Mouse (Mus musculus): ENCODE data around the gene Eif2ak1. TPM values are rescaled to one million over a fixed set of nuclear protein-coding genes. Genes with fewer than 3 reads are reported as not detected.

Eif2ak1 gene
- total and polyA plus RNA-seq, 2 experiments from 2014 or later, result 24.7 to 37.7 TPM

DNA sequence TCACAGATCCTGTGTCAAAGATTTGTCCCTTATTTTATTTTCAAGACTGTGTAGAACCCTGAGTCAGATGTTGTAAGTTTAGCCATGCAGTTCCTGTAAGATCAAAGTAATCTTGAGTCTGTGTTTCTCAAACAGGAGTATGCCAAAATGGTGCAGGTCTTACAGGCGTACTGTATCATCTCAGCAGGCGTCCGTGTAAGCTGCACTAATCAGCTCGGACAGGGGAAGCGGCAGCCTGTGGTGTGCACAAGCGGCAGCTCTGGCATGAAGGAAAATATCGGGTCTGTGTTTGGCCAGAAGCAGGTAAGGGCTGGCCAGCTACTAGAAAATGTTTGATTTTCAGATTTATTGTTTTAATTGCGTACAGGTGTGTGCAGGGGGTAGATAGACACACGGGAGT is 98.6 kb downstream of the Eif2ak1 start:
- no peak overlapping the region for H3K9ac ChIP-seq (replicated peaks; ENCODE audit: low read length)
- no peak for TF ChIP-seq CTCF (IDR thresholded peaks at IDR 0.05; ENCODE audit: low read depth)
- H3K27ac ChIP-seq, result no peak overlapping the region
- H3K27me3 ChIP-seq (ENCODE audit: insufficient read depth, low read length), result no peaks in the 10 kb centered on the region
- no peak for DNase-seq (ENCODE audit: low spot score)
- no peak overlapping the region for H3K4me3 ChIP-seq (ENCODE audit: low read length)
- ATAC-seq, result no peak
- H3K36me3 ChIP-seq (ENCODE audit: insufficient read depth, low read length), result peaks cover 25% of the 10 kb centered on the region
- H3K4me1 ChIP-seq (ENCODE audit: insufficient read depth, low read length), result no peaks in the 10 kb centered on the region
- 83% methylated on average over 9 of the region's 9 CpGs for WGBS
- H3K9me3 ChIP-seq (ENCODE audit: low read length), result no peaks in the 10 kb centered on the region
- no peak overlapping the region for H3K4me2 ChIP-seq (ENCODE audit: low read depth, low read length)

DNA sequence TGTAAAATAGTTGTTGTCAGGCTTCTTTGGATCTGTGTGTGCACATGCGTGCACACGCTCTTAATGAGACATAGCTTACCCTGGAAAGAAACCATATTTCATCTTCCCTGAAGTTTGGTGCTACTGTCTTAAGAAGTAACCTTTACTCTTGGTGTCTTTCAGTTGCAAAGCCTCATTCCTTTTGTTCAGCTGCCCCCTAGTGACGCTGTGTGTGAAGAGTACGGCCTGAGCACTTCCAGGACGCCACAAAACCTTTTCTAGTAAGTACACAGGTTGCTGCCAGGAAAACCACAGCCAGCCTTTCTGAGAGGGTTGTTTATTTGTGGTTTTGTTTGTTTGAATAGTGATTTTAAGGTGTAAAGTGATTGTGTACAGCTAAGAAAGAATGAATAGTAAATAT is 99.8 kb downstream of the Eif2ak1 start:
- Histone ChIP-seq H3K9me3 (ENCODE audit: low read length) (no peaks in the 10 kb centered on the region), H3K9ac (replicated peaks; ENCODE audit: low read length) (no peak overlapping the region), H3K36me3 (ENCODE audit: insufficient read depth, low read length) (peaks cover 30% of the 10 kb centered on the region), H3K27ac (no peak overlapping the region), H3K4me1 (ENCODE audit: insufficient read depth, low read length) (no peaks in the 10 kb centered on the region), H3K4me2 (ENCODE audit: low read depth, low read length) (no peak overlapping the region), H3K4me3 (ENCODE audit: low read length) (no peak overlapping the region), H3K27me3 (ENCODE audit: insufficient read depth, low read length) (no peaks in the 10 kb centered on the region)
- TF ChIP-seq CTCF (IDR thresholded peaks at IDR 0.05; ENCODE audit: low read depth), result peak; percentile 66
- ATAC-seq (no peak), DNase-seq (ENCODE audit: low spot score) (peak; percentile 58)
- 44% methylated on average over 5 of the region's 5 CpGs for WGBS

DNA sequence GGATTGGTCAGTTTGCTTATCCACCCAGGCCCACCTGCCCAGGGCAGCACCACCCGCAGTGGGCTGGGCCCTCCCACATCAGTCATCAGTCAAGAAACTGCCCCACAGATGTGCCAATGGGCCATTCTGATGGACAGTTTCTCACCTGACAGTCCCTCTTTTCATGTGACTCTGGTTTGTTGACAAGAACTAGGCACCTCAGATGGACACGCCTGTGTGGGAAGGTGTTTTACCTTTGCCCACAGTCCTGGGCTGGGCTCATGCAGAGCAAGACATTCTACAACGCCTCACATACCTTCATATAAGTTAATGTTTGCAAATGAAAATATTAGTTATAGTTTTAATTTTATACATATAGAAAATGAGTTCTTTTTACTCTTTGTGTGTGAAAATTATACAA is 100.5 kb downstream of the Eif2ak1 start:
- Histone ChIP-seq H3K4me2 (ENCODE audit: low read depth, low read length) (no peak overlapping the region), H3K36me3 (ENCODE audit: insufficient read depth, low read length) (peaks cover 33% of the 10 kb centered on the region), H3K9ac (replicated peaks; ENCODE audit: low read length) (no peak overlapping the region), H3K4me3 (ENCODE audit: low read length) (no peak overlapping the region), H3K9me3 (ENCODE audit: low read length) (no peaks in the 10 kb centered on the region), H3K4me1 (ENCODE audit: insufficient read depth, low read length) (no peaks in the 10 kb centered on the region), H3K27ac (no peak overlapping the region), H3K27me3 (ENCODE audit: insufficient read depth, low read length) (no peaks in the 10 kb centered on the region)
- 92% methylated on average over 3 of the region's 3 CpGs for WGBS
- no peak for TF ChIP-seq CTCF (IDR thresholded peaks at IDR 0.05; ENCODE audit: low read depth)
- DNase-seq (ENCODE audit: low spot score), result no peak
- no peak for ATAC-seq

DNA sequence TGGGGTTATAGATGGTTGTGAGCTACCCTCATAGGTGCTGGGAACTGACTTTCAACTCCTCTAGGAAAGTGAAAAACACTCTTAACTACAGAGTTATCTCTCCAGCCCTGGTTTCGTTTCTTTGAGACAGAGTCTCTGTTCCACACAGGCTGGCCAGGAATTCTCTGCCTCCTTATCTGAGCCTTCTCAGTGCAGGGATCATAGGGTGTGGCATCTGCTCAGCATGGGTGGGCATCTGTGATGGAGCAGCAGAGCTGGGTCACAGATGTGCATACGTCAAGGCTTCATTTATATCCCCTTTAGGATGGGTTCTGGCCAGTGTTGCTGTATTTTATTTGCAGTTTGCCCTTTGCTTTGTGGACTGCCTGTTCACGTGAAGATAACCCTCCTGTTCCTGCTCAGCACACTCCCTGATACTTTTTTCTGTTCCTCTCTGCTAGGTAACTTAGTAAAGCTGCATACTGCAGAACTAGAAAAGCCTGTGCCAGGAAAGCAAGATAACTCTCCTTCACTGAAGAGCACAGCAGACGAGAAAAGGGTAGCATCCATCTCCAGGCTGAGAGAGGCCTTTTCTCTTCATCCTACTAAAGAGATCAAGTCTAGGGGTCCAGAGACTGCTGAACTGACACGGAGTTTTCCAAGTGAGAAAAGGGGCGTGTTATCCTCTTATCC is 107.3 kb downstream of the Eif2ak1 start:
- no peak for ATAC-seq
- H3K4me3 ChIP-seq (ENCODE audit: low read length), result no peak overlapping the region
- TF ChIP-seq CTCF (IDR thresholded peaks at IDR 0.05; ENCODE audit: low read depth), result no peak
- H3K9me3 ChIP-seq (ENCODE audit: low read length), result no peaks in the 10 kb centered on the region
- H3K27ac ChIP-seq, result no peak overlapping the region
- WGBS, result 91% methylated on average over 6 of the region's 6 CpGs
- H3K36me3 ChIP-seq (ENCODE audit: insufficient read depth, low read length), result peaks cover 60% of the 10 kb centered on the region
- H3K9ac ChIP-seq (replicated peaks; ENCODE audit: low read length), result no peak overlapping the region
- no peak overlapping the region for H3K4me2 ChIP-seq (ENCODE audit: low read depth, low read length)
- no peak for DNase-seq (ENCODE audit: low spot score)
- no peaks in the 10 kb centered on the region for H3K4me1 ChIP-seq (ENCODE audit: insufficient read depth, low read length)
- H3K27me3 ChIP-seq (ENCODE audit: insufficient read depth, low read length), result no peaks in the 10 kb centered on the region

DNA sequence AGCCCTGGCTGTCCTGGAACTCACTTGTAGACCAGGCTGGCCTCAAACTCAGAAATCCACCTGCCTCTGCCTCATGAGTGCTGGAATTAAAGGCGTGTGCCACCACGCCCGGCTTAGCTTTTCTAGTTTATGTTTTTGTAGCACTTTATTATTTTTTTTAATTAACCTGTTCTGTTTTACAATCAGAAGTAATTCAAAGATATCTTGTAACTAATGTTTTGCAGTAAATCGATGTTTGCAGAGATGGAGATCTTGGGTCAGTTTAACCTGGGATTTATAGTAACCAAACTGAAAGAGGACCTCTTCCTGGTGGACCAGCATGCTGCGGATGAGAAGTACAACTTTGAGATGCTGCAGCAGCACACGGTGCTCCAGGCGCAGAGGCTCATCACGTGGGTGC is 110.3 kb downstream of the Eif2ak1 start, which contains the start of gene Gm42421:
TSS of gene Gm42421 (plus strand) at position 301 of the 400 bp plus-strand sequence.
- 96% methylated on average over 8 of the region's 8 CpGs for WGBS
- H3K9ac ChIP-seq (replicated peaks; ENCODE audit: low read length), result no peak within 1 kb of the TSS
- H3K9me3 ChIP-seq (ENCODE audit: low read length), result no peaks in the 10 kb centered on the region
- peaks cover 60% of the 10 kb centered on the region for H3K36me3 ChIP-seq (ENCODE audit: insufficient read depth, low read length)
- no peak within 1 kb of the TSS for H3K27ac ChIP-seq
- no peak for TF ChIP-seq CTCF (IDR thresholded peaks at IDR 0.05; ENCODE audit: low read depth)
- DNase-seq (ENCODE audit: low spot score), result no peak
- no peaks in the 10 kb centered on the region for H3K27me3 ChIP-seq (ENCODE audit: insufficient read depth, low read length)
- H3K4me2 ChIP-seq (ENCODE audit: low read depth, low read length), result no peak within 1 kb of the TSS
- ATAC-seq, result no peak
- H3K4me1 ChIP-seq (ENCODE audit: insufficient read depth, low read length), result no peaks in the 10 kb centered on the region
- no peak within 1 kb of the TSS for H3K4me3 ChIP-seq (ENCODE audit: low read length)

DNA sequence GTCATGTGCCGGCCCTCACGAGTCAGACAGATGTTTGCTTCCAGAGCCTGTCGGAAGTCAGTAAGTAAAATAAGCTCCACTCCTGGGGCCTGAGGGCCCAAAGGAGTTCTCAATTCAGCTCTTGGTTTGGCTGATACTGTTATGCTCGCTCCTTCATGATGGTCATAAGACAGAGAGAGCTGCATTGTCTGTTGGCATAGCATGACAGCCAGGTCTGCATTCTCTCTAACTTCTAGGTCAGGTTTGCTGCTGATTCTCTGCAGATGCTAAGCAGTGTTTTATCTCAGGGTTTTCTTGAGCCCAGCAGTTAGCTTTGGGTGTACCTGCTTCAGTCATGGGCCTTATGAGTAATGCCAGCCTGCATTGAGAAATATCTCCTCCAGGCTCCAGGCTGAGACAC is 111.7 kb downstream of the Eif2ak1 start:
- no peak for TF ChIP-seq CTCF (IDR thresholded peaks at IDR 0.05; ENCODE audit: low read depth)
- peaks cover 53% of the 10 kb centered on the region for H3K36me3 ChIP-seq (ENCODE audit: insufficient read depth, low read length)
- H3K4me2 ChIP-seq (ENCODE audit: low read depth, low read length), result no peak overlapping the region
- H3K27me3 ChIP-seq (ENCODE audit: insufficient read depth, low read length), result no peaks in the 10 kb centered on the region
- ATAC-seq (no peak), DNase-seq (ENCODE audit: low spot score) (no peak)
- H3K4me3 ChIP-seq (ENCODE audit: low read length), result no peak overlapping the region
- no peak overlapping the region for H3K9ac ChIP-seq (replicated peaks; ENCODE audit: low read length)
- 91% methylated on average over 4 of the region's 4 CpGs for WGBS
- H3K27ac ChIP-seq, result no peak overlapping the region
- no peaks in the 10 kb centered on the region for H3K4me1 ChIP-seq (ENCODE audit: insufficient read depth, low read length)
- H3K9me3 ChIP-seq (ENCODE audit: low read length), result no peaks in the 10 kb centered on the region

DNA sequence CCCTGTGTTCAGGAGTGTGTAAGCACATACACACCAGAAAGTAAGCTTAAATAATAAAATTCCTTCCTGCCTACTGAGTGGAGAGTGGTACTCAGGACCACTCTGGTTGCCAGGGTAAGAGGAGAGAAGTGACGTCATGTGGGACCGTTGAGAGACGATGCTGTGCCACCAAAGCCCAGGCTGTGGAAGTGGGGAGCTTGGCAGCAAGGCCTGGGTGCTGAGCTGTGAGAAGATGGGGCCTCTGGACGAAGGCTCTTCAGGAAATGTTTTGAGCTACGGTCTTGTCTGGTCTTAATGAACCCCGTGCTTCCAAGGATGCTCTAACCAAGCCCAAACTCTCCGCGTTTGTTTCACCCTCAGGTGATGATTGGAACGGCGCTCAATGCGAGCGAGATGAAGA is 113.1 kb downstream of the Eif2ak1 start:
- H3K4me1 ChIP-seq (ENCODE audit: insufficient read depth, low read length), result no peaks in the 10 kb centered on the region
- H3K9ac ChIP-seq (replicated peaks; ENCODE audit: low read length), result no peak overlapping the region
- H3K27me3 ChIP-seq (ENCODE audit: insufficient read depth, low read length), result no peaks in the 10 kb centered on the region
- H3K36me3 ChIP-seq (ENCODE audit: insufficient read depth, low read length), result peaks cover 41% of the 10 kb centered on the region
- DNase-seq (ENCODE audit: low spot score) (no peak), ATAC-seq (no peak)
- no peak overlapping the region for H3K27ac ChIP-seq
- no peaks in the 10 kb centered on the region for H3K9me3 ChIP-seq (ENCODE audit: low read length)
- 96% methylated on average over 12 of the region's 12 CpGs for WGBS
- H3K4me3 ChIP-seq (ENCODE audit: low read length), result no peak overlapping the region
- no peak for TF ChIP-seq CTCF (IDR thresholded peaks at IDR 0.05; ENCODE audit: low read depth)
- H3K4me2 ChIP-seq (ENCODE audit: low read depth, low read length), result no peak overlapping the region
